Mouse (Mus musculus) lung, adult 2 months (tissue): ENCODE measurements around the gene Myog. TPM values are rescaled to one million over a fixed set of nuclear protein-coding genes. Genes with fewer than 3 reads are reported as not detected.

Source experiments
- DNase-seq: peaks from one replicate; pipeline ENCODE4 v3.0.0; 2022
- H3K4me1 ChIP-seq: fragments of 200-500 bp; 2 replicates; pipeline ENCODE4 v1.6.1; 2011; ENCODE audit warnings: low read length; ENCODE audit not compliant: control insufficient read depth, insufficient read depth
- H3K4me3 ChIP-seq: fragments of 200-500 bp; replicated peaks from 2 replicates; pipeline ENCODE3; 2011; ENCODE audit warnings: low read depth, mild to moderate bottlenecking, control low read depth, low read length; ENCODE audit errors: extremely low read depth
- CTCF ChIP-seq: fragments of 200-500 bp; IDR thresholded peaks from 2 replicates; pipeline ENCODE4 v1.5.1; 2011; ENCODE audit warnings: mild to moderate bottlenecking, low read length, control low read depth; ENCODE audit not compliant: insufficient read depth
- POLR2A ChIP-seq: fragments of 200-500 bp; IDR thresholded peaks from 2 replicates; pipeline ENCODE4 v1.6.1; 2011; ENCODE audit warnings: low read depth, mild to moderate bottlenecking, control low read depth, low read length, borderline replicate concordance; ENCODE audit errors: extremely low read depth
- WGBS: fragments of 180-500 bp; shearing (Covaris S2); methylation state at CpG from one replicate; pipeline ENCODE4 v1.1.7; 2018; 5-methylcytosine and 5-hydroxymethylcytosine counted together
- polyA plus RNA-seq: library from polyadenylated mRNA; depleted of rRNA; stranded (reverse); fragments of >200 nt; gene quantifications from 2 replicates; pipeline ENCODE4 v1.2.3, GENCODE M21; 2012

Gene Myog
- polyA plus RNA-seq, 1 experiment: 1.7 TPM

DNA sequence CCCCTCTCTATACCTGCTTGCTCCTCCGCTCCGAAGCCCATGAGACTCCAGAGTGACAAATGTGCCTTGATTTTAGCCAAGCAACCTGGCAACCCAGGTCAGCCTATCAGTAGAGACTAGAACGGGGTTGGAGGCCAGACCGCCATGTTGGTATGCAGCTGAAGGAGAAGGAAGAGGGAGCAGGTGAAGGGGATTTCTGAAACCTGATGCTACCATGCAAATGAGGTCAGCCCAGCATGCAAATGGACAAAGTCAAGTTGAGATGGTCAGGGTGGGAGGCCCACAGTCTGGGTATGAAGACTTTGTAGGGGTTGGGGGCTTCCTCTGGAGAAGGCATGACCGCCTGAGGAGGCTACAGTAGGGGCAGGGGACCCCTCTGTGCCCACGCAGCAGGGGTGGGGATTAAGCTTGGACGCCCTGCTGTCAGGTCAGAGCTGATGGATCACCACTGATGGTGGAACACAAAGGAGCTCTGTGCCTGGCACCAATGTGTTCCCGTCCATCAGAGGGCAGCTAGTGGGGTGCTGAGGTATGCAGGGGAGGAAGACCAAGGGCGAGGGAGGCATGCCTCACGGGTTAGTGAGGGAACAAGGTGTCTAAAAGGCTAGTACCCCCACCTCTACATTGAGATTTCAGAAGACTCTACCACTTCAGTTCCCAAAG, 4.2 kb upstream of the Myog start:
- 63% methylated on average over 10 of the region's 10 CpGs for WGBS
- H3K4me3 ChIP-seq: no peak overlapping the region
- no peaks in the 10 kb centered on the region for H3K4me1 ChIP-seq

DNA sequence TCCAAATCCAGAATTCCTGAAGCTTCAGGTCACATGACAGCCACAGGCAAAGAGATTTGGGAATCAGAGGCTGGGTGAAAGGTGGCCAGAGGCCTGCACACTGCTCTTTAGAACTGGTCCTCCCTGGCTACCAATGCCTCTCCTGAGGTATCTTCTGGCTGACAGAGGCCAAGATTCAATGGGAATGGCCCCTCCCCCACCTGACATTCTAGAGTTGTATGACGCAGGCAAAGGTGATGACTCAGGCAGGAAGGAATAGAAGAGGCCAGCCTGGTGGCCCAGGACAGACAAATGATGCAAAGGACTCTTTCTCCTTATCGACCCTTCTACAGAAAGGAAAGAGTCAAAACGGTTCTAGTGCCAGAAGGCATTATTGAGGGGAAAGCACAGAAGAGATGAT, 1.6 kb upstream of the Myog start:
- TF ChIP-seq CTCF: no peak
- no peak for TF ChIP-seq POLR2A
- DNase-seq: no peak
- H3K4me3 ChIP-seq: no peak overlapping the region
- 54% methylated on average over 3 of the region's 3 CpGs for WGBS
- H3K4me1 ChIP-seq: no peaks in the 10 kb centered on the region

More for the DNA sequence above, 4.2 kb upstream of the Myog start:
- TF ChIP-seq CTCF (no peak), POLR2A (no peak)
- DNase-seq: no peak

DNA sequence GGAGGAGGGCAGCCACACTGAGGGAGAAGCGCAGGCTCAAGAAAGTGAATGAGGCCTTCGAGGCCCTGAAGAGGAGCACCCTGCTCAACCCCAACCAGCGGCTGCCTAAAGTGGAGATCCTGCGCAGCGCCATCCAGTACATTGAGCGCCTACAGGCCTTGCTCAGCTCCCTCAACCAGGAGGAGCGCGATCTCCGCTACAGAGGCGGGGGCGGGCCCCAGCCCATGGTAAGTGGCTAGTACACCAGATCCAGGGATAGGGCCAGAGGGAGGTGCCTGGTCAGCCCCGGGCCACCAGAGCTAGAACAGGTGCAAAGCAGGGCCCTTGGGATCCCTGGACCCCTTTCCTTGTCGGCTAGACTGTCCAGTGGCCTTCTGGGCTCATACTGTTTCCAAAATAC, 511 bp downstream of the Myog start:
- WGBS: 92% methylated on average over 12 of the region's 13 CpGs
- H3K4me3 ChIP-seq: no peak overlapping the region
- peaks cover 2% of the 10 kb centered on the region; the same call in 1 of the 2 replicates for H3K4me1 ChIP-seq
- no peak for DNase-seq
- no peak for TF ChIP-seq CTCF

DNA sequence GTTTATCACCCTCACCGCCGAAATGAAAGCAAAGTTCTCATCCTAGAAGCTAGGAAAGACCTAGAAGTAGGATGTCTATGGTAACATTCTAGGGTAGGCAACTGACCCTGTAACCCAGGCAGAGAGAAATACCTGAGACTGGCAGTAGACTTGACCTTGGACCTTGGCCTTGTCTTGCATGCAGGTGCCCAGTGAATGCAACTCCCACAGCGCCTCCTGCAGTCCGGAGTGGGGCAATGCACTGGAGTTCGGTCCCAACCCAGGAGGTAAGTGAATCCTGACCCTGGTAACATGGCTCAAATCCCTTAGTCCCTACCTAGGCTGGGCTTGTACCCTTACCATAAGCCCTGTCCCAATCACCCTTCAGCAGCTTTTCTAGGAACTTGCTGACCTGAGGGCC, 1.1 kb downstream of the Myog start:
- no peak for DNase-seq
- TF ChIP-seq CTCF: peak; percentile 34; the same call in 1 of the 2 replicates
- no peak for TF ChIP-seq POLR2A
- H3K4me3 ChIP-seq: no peak overlapping the region
- H3K4me1 ChIP-seq: peaks cover 2% of the 10 kb centered on the region; the same call in 1 of the 2 replicates
- WGBS: 69% methylated on average over 5 of the region's 5 CpGs

DNA sequence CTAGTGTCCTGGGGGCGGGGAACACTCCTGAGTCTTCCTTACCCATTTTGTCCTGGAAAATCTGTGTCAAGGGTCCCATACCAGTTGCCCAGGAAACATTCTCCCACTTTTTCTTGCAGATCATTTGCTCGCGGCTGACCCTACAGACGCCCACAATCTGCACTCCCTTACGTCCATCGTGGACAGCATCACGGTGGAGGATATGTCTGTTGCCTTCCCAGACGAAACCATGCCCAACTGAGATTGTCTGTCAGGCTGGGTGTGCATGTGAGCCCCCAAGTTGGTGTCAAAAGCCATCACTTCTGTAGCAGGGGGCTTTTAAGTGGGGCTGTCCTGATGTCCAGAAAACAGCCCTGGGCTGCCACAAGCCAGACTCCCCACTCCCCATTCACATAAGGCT, 1.8 kb downstream of the Myog start:
- TF ChIP-seq POLR2A: no peak
- TF ChIP-seq CTCF: no peak
- DNase-seq: no peak
- H3K4me3 ChIP-seq: no peak overlapping the region
- peaks cover 2% of the 10 kb centered on the region; the same call in 1 of the 2 replicates for H3K4me1 ChIP-seq
- WGBS: 85% methylated on average over 8 of the region's 8 CpGs

DNA sequence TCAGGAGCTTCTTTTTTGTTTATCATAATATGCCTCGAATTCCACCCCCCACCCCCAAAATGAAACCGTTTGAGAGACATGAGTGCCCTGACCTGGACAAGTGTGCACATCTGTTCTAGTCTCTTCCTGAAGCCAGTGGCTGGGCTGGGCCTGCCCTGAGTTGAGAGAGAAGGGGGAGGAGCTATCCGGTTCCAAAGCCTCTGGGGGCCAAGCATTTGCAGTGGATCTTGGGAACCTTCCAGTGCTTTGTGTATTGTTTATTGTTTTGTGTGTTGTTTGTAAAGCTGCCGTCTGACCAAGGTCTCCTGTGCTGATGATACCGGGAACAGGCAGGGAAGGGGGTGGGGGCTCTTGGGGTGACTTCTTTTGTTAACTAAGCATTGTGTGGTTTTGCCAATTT, 2.3 kb downstream of the Myog start:
- DNase-seq: no peak
- TF ChIP-seq CTCF (no peak), POLR2A (no peak)
- peaks cover 2% of the 10 kb centered on the region; the same call in 1 of the 2 replicates for H3K4me1 ChIP-seq
- H3K4me3 ChIP-seq: no peak overlapping the region
- WGBS: 26% methylated on average over 5 of the region's 5 CpGs

DNA sequence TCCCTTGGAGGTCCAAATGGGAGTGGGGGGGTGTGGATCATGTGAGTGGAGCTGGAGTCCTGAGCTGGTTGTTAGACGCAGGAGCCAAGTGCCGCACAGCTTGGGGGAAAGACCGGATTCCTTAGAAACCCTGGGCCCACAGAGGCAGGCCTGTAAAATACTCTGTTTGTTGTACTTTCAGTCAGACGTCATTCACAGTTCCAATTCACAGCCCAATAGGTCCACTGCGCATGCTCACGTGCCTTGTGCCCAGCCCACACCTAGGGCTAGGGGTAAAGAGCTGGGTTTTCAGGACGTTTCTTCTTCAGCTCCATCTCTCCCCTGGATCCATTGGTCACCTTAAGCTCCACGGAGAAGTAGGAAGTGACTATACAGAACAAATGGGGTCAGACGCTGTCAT, 2.8 kb downstream of the Myog start:
- no peak for DNase-seq
- TF ChIP-seq CTCF (no peak), POLR2A (no peak)
- H3K4me1 ChIP-seq: peaks cover 2% of the 10 kb centered on the region; the same call in 1 of the 2 replicates
- WGBS: 56% methylated on average over 9 of the region's 9 CpGs
- H3K4me3 ChIP-seq: no peak overlapping the region

DNA sequence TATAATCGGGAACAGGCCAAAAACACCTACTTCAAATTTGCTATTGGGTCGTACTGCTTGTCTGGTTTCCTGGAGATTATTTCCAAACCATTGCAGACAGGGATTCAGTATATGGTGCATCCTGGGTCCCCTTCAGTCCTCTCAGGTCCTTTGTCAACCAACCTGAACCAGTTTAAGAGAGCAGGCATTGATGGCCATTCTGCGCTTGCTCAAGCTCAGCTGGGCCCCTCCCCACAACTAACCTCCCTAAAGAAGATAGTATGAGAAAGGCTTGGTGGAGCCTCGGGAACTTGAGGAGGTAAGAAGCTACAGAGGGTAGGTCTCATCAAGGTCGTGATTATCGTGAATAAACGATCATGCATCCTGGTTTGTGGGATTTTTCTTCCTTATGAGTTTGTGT, 3.5 kb downstream of the Myog start:
- no peak overlapping the region for H3K4me3 ChIP-seq
- H3K4me1 ChIP-seq: peaks cover 2% of the 10 kb centered on the region; the same call in 1 of the 2 replicates
- no peak for DNase-seq
- no peak for TF ChIP-seq CTCF
- TF ChIP-seq POLR2A: no peak
- 84% methylated on average over 7 of the region's 7 CpGs for WGBS

DNA sequence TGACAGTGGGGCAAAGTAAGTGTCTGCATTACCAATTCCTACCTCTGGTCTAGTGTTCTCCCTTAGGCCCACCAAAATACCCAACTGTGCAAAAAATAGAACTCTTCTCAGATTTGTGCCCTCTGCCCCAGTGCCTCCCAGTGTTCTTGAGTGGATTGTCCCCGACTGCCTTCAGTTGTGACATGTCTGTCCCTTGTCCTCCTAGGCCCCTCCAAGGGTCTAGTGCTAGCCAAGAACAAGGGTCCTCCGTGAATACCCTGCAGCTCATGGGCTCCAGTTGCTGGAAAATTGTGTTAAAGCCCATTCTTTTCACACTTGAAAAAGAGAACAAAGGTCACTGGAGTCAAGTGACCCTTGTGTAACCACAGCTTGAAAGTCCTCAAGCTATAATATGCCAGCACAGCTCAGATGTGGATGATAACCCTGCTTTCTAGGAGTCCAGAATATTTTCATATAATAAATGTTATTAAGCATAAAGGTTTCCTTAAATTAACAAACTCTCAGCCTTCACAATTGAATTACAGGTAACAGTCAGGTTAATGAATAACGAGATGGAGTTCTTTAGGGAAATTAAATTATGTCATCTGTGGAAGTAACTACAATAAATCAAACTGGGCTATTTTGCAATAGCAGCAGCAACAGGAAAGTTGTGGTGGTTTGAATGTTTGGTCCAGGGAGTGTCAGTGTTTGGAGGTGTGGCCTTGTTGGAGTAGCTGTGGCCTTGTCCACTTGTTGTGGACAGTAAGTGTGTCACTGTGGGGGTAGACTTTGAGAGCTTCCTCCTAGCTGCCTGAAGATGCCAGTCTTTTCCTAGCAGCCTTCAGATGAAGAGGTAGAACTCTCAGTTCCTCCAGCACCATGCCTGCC, 4.2 kb downstream of the Myog start:
- WGBS: 59% methylated on average over 3 of the region's 3 CpGs
- TF ChIP-seq CTCF (no peak), POLR2A (no peak)

DNA sequence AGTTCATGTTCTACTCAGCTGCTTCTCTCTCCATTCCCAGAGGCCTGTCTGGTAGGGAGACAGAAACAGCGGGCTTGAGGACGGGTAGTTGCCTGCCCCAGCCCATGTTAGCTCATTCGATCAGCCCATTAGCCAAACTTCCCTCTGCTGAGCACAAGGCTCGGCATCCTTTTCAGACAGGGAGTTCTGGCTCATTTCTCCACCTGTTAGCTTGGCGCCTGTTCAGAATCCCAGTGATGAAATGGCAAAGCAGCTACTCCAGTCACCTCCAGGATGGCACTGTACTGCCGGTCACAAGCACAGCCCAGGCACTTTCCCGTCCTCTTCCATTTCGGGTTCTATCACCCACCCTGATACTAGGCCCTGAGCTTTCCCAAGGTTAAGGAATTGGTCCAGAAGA, 7.5 kb downstream of the Myog start:
- WGBS: 88% methylated on average over 8 of the region's 8 CpGs
- DNase-seq: no peak
- H3K4me3 ChIP-seq: no peak overlapping the region
- TF ChIP-seq CTCF (no peak), POLR2A (no peak)
- H3K4me1 ChIP-seq: peaks cover 2% of the 10 kb centered on the region

More for the DNA sequence above, 4.2 kb downstream of the Myog start:
- DNase-seq: peak; percentile 25
- Histone ChIP-seq H3K4me1 (peaks cover 2% of the 10 kb centered on the region; the same call in 1 of the 2 replicates), H3K4me3 (no peak overlapping the region)
